Mouse (Mus musculus) liver, postnatal 0 days (tissue): Measurements from ENCODE around the gene Col25a1. TPM values are rescaled to one million over a fixed set of nuclear protein-coding genes. Genes with fewer than 3 reads are reported as not detected.

Experiments
- ATAC-seq: fragments of 200-750 bp; cut with Nextera tagmentation; 2 replicates; pipeline ENCODE4 v1.8.0; 2017; ENCODE audit warnings: mild to moderate bottlenecking, moderate library complexity
- DNase-seq: peaks from one replicate; pipeline ENCODE4 v3.0.0-alpha.2; 2016
- H3K27ac ChIP-seq: fragments of 300-500 bp; sonication (generic); 2 replicates; pipeline ENCODE4 v1.5.1; 2014; ENCODE audit warnings: antibody characterized with exemption, moderate library complexity, mild to moderate bottlenecking, low read depth
- H3K27me3 ChIP-seq: fragments of 300-500 bp; sonication (generic); 2 replicates; pipeline ENCODE4 v1.6.1; 2014; ENCODE audit warnings: low read length, control low read depth, mixed read lengths; ENCODE audit not compliant: insufficient read depth
- H3K36me3 ChIP-seq: fragments of 300-500 bp; sonication (generic); replicated peaks from 2 replicates; pipeline ENCODE4 v1.6.1; 2014; ENCODE audit warnings: mild to moderate bottlenecking, control low read depth, low read length, moderate library complexity, mixed read lengths; ENCODE audit not compliant: insufficient read depth
- H3K4me1 ChIP-seq: fragments of 300-500 bp; sonication (generic); 2 replicates; pipeline ENCODE4 v1.6.1; 2014; ENCODE audit warnings: antibody characterized with exemption, mild to moderate bottlenecking, control low read depth; ENCODE audit not compliant: insufficient read depth
- H3K4me2 ChIP-seq: fragments of 300-500 bp; sonication (generic); 2 replicates; pipeline ENCODE4 v1.6.1; 2014; ENCODE audit warnings: low read depth, mild to moderate bottlenecking, low read length, moderate library complexity, mixed read lengths
- H3K4me3 ChIP-seq: fragments of 300-500 bp; sonication (generic); 2 replicates; pipeline ENCODE4 v1.5.1; 2014; ENCODE audit warnings: low read depth, low read length
- H3K9ac ChIP-seq: fragments of 300-500 bp; sonication (generic); replicated peaks from 2 replicates; pipeline ENCODE4 v1.6.1; 2014; ENCODE audit warnings: mild to moderate bottlenecking, moderate library complexity
- H3K9me3 ChIP-seq: fragments of 300-500 bp; sonication (generic); 2 replicates; pipeline ENCODE4 v1.6.1; 2016; ENCODE audit warnings: mild to moderate bottlenecking, control low read depth, low read length, mixed read lengths
- CTCF ChIP-seq: sonication (generic); IDR thresholded peaks from 2 replicates; pipeline ENCODE4 v1.5.1; 2016; ENCODE audit warnings: antibody characterized with exemption, low read depth
- EP300 ChIP-seq: IDR thresholded peaks from 2 replicates; pipeline ENCODE4 v1.6.1; 2016; ENCODE audit warnings: antibody characterized with exemption, low read depth, mild to moderate bottlenecking
- WGBS: fragments of 180-500 bp; shearing (Covaris S2); extraction: QIAGEN DNeasy Blood & Tissue Kit; methylation state at CpG from one replicate; pipeline ENCODE4 v1.1.7; 2014; ENCODE audit not compliant: insufficient replicate concordance; 5-methylcytosine and 5-hydroxymethylcytosine counted together
- polyA plus RNA-seq: library from polyadenylated mRNA; unstranded; fragments of >200 nt; fragmentation: Nextera tagmentation; extraction: Ambion mirVana; gene quantifications from 2 replicates; pipeline ENCODE4 v1.2.1, GENCODE M21; 2015

Gene Col25a1
- 0.64 and 0.68 TPM in 2 replicates for polyA plus RNA-seq

DNA sequence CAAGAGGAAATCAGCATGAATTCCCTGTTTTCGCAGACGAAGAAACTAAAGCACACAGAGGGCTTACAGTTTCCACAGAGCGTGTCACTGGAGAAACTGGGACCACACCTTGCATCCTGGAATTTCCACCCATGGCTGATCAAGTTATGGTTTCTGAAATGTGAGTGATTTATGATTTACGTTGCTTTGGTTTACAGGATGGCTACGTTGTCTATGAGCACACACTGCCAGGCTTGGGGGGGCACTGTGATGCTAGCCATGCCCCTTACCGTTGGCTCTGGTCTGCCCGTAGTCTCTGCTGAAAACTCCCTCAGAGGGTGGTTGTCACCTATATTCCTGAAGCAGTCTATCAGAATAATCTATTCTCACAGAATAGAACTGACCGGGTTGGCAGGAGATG is at the start of gene Col25a1:
Gene Col25a1, plus strand, starts transcription at position 301 of the 400 bp plus-strand sequence.
- 77% methylated on average over 8 of the region's 8 CpGs for WGBS
- H3K4me3 ChIP-seq: no peak within 1 kb of the TSS
- DNase-seq (no peak), ATAC-seq (no peak)
- H3K9ac ChIP-seq: no peak within 1 kb of the TSS
- no peak within 1 kb of the TSS for H3K4me2 ChIP-seq
- H3K27ac ChIP-seq: no peak within 1 kb of the TSS
- H3K27me3 ChIP-seq: no peaks in the 10 kb centered on the region
- no peaks in the 10 kb centered on the region for H3K36me3 ChIP-seq
- H3K4me1 ChIP-seq: no peaks in the 10 kb centered on the region; the same call in 1 of the 2 replicates
- TF ChIP-seq CTCF: no peak
- TF ChIP-seq EP300: no peak
- H3K9me3 ChIP-seq: no peaks in the 10 kb centered on the region

- no peak overlapping the region for H3K4me3 ChIP-seq
- H3K9me3 ChIP-seq: peaks cover 3% of the 10 kb centered on the region; the same call in 1 of the 2 replicates
- H3K4me2 ChIP-seq: no peak overlapping the region
- H3K27me3 ChIP-seq: no peaks in the 10 kb centered on the region
- TF ChIP-seq EP300 (no peak), CTCF (no peak)
- H3K27ac ChIP-seq: no peak overlapping the region
- 59% methylated on average over 2 of the region's 2 CpGs for WGBS
- H3K36me3 ChIP-seq: no peaks in the 10 kb centered on the region
- no peaks in the 10 kb centered on the region for H3K4me1 ChIP-seq
- no peak for ATAC-seq
- H3K9ac ChIP-seq: no peak overlapping the region
- no peak for DNase-seq
Observed at GRCm38 (mm10) chr3:130083312-130083711, 48.0 kb upstream of the Col25a1 start.

- no peak overlapping the region for H3K4me2 ChIP-seq
- H3K36me3 ChIP-seq: no peaks in the 10 kb centered on the region
- WGBS: 68% methylated on average over 13 of the region's 13 CpGs
- H3K4me3 ChIP-seq: no peak overlapping the region
- H3K4me1 ChIP-seq: no peaks in the 10 kb centered on the region
- ATAC-seq (no peak), DNase-seq (peak; percentile 18)
- no peak overlapping the region for H3K9ac ChIP-seq
- no peak overlapping the region for H3K27ac ChIP-seq
- no peak for TF ChIP-seq EP300
- no peak for TF ChIP-seq CTCF
- peaks cover 3% of the 10 kb centered on the region; the same call in 1 of the 2 replicates for H3K9me3 ChIP-seq
- no peaks in the 10 kb centered on the region for H3K27me3 ChIP-seq
Observed at GRCm38 (mm10) chr3:130086372-130087080, 44.8 kb upstream of the Col25a1 start.

DNA sequence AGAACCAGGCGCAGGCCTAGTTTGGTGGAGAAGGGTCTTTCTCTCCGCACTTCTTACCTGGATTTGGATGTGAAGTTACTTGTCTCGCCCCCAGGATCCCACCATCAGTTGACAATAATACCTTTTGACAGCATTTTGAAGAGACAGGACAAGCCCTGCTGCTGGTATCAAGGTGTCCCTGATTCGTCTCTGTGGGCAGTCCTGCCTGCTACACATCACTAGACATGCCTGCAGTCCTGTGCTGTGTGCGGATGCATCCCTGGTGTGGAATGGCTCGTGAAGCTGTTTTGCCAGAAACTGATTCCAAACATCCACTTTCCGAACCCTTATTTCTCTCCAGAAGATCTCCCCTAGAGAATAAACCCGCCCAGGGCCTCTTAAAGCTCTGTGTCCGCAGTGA is 43.8 kb upstream of the Col25a1 start:
- Histone ChIP-seq H3K9ac (no peak overlapping the region), H3K9me3 (peaks cover 3% of the 10 kb centered on the region; the same call in 1 of the 2 replicates), H3K4me3 (no peak overlapping the region), H3K4me1 (no peaks in the 10 kb centered on the region), H3K27me3 (no peaks in the 10 kb centered on the region), H3K4me2 (no peak overlapping the region), H3K36me3 (no peaks in the 10 kb centered on the region), H3K27ac (no peak overlapping the region)
- no peak for DNase-seq
- ATAC-seq: no peak
- TF ChIP-seq CTCF (no peak), EP300 (no peak)
- WGBS: 69% methylated on average over 9 of the region's 9 CpGs

- H3K27ac ChIP-seq: no peak overlapping the region
- peaks cover 3% of the 10 kb centered on the region; the same call in 1 of the 2 replicates for H3K9me3 ChIP-seq
- TF ChIP-seq CTCF (no peak), EP300 (no peak)
- H3K4me2 ChIP-seq: no peak overlapping the region
- WGBS: 78% methylated on average over 9 of the region's 9 CpGs
- no peak for DNase-seq
- no peaks in the 10 kb centered on the region for H3K4me1 ChIP-seq
- H3K4me3 ChIP-seq: no peak overlapping the region
- no peak overlapping the region for H3K9ac ChIP-seq
- ATAC-seq: no peak
- no peaks in the 10 kb centered on the region for H3K36me3 ChIP-seq
- H3K27me3 ChIP-seq: no peaks in the 10 kb centered on the region
Observed at GRCm38 (mm10) chr3:130088654-130089053, 42.6 kb upstream of the Col25a1 start.

GRCm38 (mm10) chr3:130090460-130090859 is 40.8 kb upstream of the Col25a1 start:
- Histone ChIP-seq H3K4me3 (no peak overlapping the region), H3K9me3 (no peaks in the 10 kb centered on the region), H3K4me2 (no peak overlapping the region), H3K36me3 (no peaks in the 10 kb centered on the region), H3K9ac (no peak overlapping the region), H3K27me3 (no peaks in the 10 kb centered on the region), H3K4me1 (no peaks in the 10 kb centered on the region), H3K27ac (no peak overlapping the region)
- ATAC-seq (no peak), DNase-seq (no peak)
- 69% methylated on average over 9 of the region's 9 CpGs for WGBS
- TF ChIP-seq CTCF (no peak), EP300 (no peak)
